Mouse (Mus musculus): ENCODE results near the gene Tdrd6.

- TF ChIP-seq GATA1 (IDR thresholded peaks at IDR 0.05; ENCODE audit: borderline replicate concordance, low read length): no peak
- no peak for TF ChIP-seq FLI1 (IDR thresholded peaks at IDR 0.05; ENCODE audit: low read length)
These were observed 60.8 kb downstream of the Tdrd6 start for GRCm38 (mm10) chr17:43569287-43569686.

All from megakaryocyte, embryonic 14.5 days (primary cell).